Mouse (Mus musculus): ENCODE data around the gene Serinc5.
"Not testable (repeated sequence)": the region's sequence is repeated elsewhere in the genome, so short reads cannot be mapped to it uniquely, and the experiment has no call there.

Gene Serinc5

GRCm38 (mm10) chr13:92668214-92668985 is 57.5 kb downstream of the Serinc5 start:
- no peak for DNase-seq

- DNase-seq, result no peak
Observed at GRCm38 (mm10) chr13:92671727-92672126, 60.8 kb downstream of the Serinc5 start.

- no peak for DNase-seq
Observed at GRCm38 (mm10) chr13:92674676-92675075, 63.8 kb downstream of the Serinc5 start.

GRCm38 (mm10) chr13:92675308-92675707 is 64.4 kb downstream of the Serinc5 start:
- no peak for DNase-seq

GRCm38 (mm10) chr13:92675897-92676584 is 65.2 kb downstream of the Serinc5 start:
- DNase-seq, result no peak

- no peak for DNase-seq
Observed at GRCm38 (mm10) chr13:92677656-92678055, 66.8 kb downstream of the Serinc5 start.

- no peak for DNase-seq
Observed at GRCm38 (mm10) chr13:92679661-92680060, 68.8 kb downstream of the Serinc5 start.

- no peak for DNase-seq
Observed at GRCm38 (mm10) chr13:92681541-92681940, 70.7 kb downstream of the Serinc5 start.

GRCm38 (mm10) chr13:92682833-92683232 is 71.9 kb downstream of the Serinc5 start:
- DNase-seq, result no peak

- no peak for DNase-seq
Observed at GRCm38 (mm10) chr13:92683464-92683863, 72.6 kb downstream of the Serinc5 start.

GRCm38 (mm10) chr13:92684310-92684709 is 73.4 kb downstream of the Serinc5 start:
- DNase-seq, result no peak

- no peak for DNase-seq
Observed at GRCm38 (mm10) chr13:92685273-92685672, 74.4 kb downstream of the Serinc5 start.

- not testable (repeated sequence) for DNase-seq
Observed at GRCm38 (mm10) chr13:92687151-92687550, 76.3 kb downstream of the Serinc5 start.

GRCm38 (mm10) chr13:92689061-92689460 is 78.2 kb downstream of the Serinc5 start:
- DNase-seq, result no peak

GRCm38 (mm10) chr13:92693866-92694550 is 83.1 kb downstream of the Serinc5 start:
- DNase-seq, result no peak

- no peak for DNase-seq
Observed at GRCm38 (mm10) chr13:92696491-92696939, 85.6 kb downstream of the Serinc5 start.

GRCm38 (mm10) chr13:92697141-92697540 is 86.2 kb downstream of the Serinc5 start:
- DNase-seq, result no peak

- DNase-seq, result no peak
Observed at GRCm38 (mm10) chr13:92698781-92699180, 87.9 kb downstream of the Serinc5 start.

- DNase-seq, result peak; percentile 65
Observed at GRCm38 (mm10) chr13:92699395-92699794, 88.5 kb downstream of the Serinc5 start.

- no peak for DNase-seq
Observed at GRCm38 (mm10) chr13:92702035-92702434, 91.1 kb downstream of the Serinc5 start.

GRCm38 (mm10) chr13:92703241-92704027 is 92.5 kb downstream of the Serinc5 start:
- no peak for DNase-seq

GRCm38 (mm10) chr13:92704189-92704588 is 93.3 kb downstream of the Serinc5 start:
- peak; percentile 11 for DNase-seq

Data from kidney, adult 9 months (tissue).